In genomic region chr11:114454876-114455330, GRCm38 (mm10) we compare ENCODE assay signal across 9 mouse cellular contexts.
A peak's percentile ranks its signal among the peaks of the same experiment; 100 is the strongest.
DNase-seq lines count a peak whose midpoint lies in the region; ATAC-seq lines count a peak whose summit lies in the region.
"Had no signal": no experiment of that assay in that cellular context is flagged by ENCODE, and none has a peak within 500 bp of the region (broad histone marks: within the 10 kb centered on the region; RNA-seq: fewer than 3 reads in every experiment).

No protein-coding gene starts in this region.

- H3K9me3 ChIP-seq in heart, embryonic 14.5 days (ENCODE audit: control insufficient read depth, low read length), result no peaks in the 10 kb centered on the region
- no peaks in the 10 kb centered on the region for H3K9me3 ChIP-seq in hindbrain, embryonic 16.5 days (ENCODE audit: control insufficient read depth, low read length)

- 56% methylated on average over 11 of the region's 12 CpGs for WGBS in heart, embryonic 14.5 days
- 32% methylated on average over 10 of the region's 12 CpGs for WGBS in hindbrain, embryonic 16.5 days

- no peak overlapping the region for H3K4me3 ChIP-seq in heart, embryonic 14.5 days (ENCODE audit: control insufficient read depth in 1 of 2, insufficient read depth in 1 of 2, low read depth in 1 of 2, low read length in 2 of 2)
- no peak overlapping the region for H3K4me3 ChIP-seq in hindbrain, embryonic 16.5 days (ENCODE audit: low read length)

- no peak overlapping the region for H3K27ac ChIP-seq in heart, embryonic 14.5 days (replicated peaks in 1 of 2; ENCODE audit: control insufficient read depth in 1 of 2, insufficient read depth in 1 of 2, low read depth in 2 of 2, low read length in 2 of 2)
- no peak overlapping the region for H3K27ac ChIP-seq in hindbrain, embryonic 16.5 days (ENCODE audit: low read depth, low read length)

- ATAC-seq in heart, embryonic 14.5 days (ENCODE audit: insufficient number of reproducible peaks, insufficient read depth, low FRiP score, low read depth), result peak; percentile 35; the same call in 1 of the 2 replicates
- peak; percentile 81 for ATAC-seq in hindbrain, embryonic 16.5 days

- no peak for DNase-seq in heart, adult 11 months
- peak; percentile 87 for DNase-seq in brain, adult 2 months (ENCODE audit: low read depth, low spot score)
- peak; percentile 59 for DNase-seq in cerebellum, adult 8-10 months
- DNase-seq in urinary bladder, adult 2 months (ENCODE audit: low spot score), result no peak
- no peak for DNase-seq in kidney, postnatal 10 days
- no peak for DNase-seq in spleen, postnatal 10 days (ENCODE audit: low spot score in 2 of 2)
- DNase-seq: kidney, postnatal 25 days had no signal

- H3K9ac ChIP-seq in heart, embryonic 14.5 days (ENCODE audit: low read length), result no peak overlapping the region
- H3K9ac ChIP-seq in hindbrain, embryonic 16.5 days (ENCODE audit: low read depth, low read length), result peak overlapping the region; percentile 43; the same call in 1 of the 2 replicates

- no peaks in the 10 kb centered on the region for H3K27me3 ChIP-seq in heart, embryonic 14.5 days (ENCODE audit: control insufficient read depth, insufficient read depth, low read length)
- 0 out of 2 replicates have a peak, but pooled peaks cover 2% of the 10 kb centered on the region for H3K27me3 ChIP-seq in hindbrain, embryonic 16.5 days (replicated peaks; ENCODE audit: control insufficient read depth, insufficient read depth, low read length)

- H3K4me2 ChIP-seq in heart, embryonic 14.5 days (ENCODE audit: low read length), result no peak overlapping the region
- no peak overlapping the region for H3K4me2 ChIP-seq in hindbrain, embryonic 16.5 days (ENCODE audit: low read length)

- no peaks in the 10 kb centered on the region for H3K36me3 ChIP-seq in heart, embryonic 14.5 days (ENCODE audit: control insufficient read depth, insufficient read depth, low read length)
- no peaks in the 10 kb centered on the region for H3K36me3 ChIP-seq in hindbrain, embryonic 16.5 days (ENCODE audit: control insufficient read depth, insufficient read depth, low read length)

- peaks cover 0 to 5% of the 10 kb centered on the region in 2 experiments; a peak in 1 of 4 replicates for H3K4me1 ChIP-seq in heart, embryonic 14.5 days (ENCODE audit: control insufficient read depth in 2 of 2, insufficient read depth in 2 of 2, low read length in 2 of 2)
- no peaks in the 10 kb centered on the region for H3K4me1 ChIP-seq in hindbrain, embryonic 16.5 days (ENCODE audit: control insufficient read depth, insufficient read depth, low read depth, low read length)

Comparison
In these comparisons a context has a peak if more than half of its experiments do, and no peak if none do; other contexts are left out.
1. DNase-seq: peak in brain, adult 2 months (single experiment) and cerebellum, adult 8-10 months (single experiment); none in heart, adult 11 months (single experiment), urinary bladder, adult 2 months (single experiment), kidney, postnatal 10 days (single experiment) and spleen, postnatal 10 days (0 of 2).